ENCODE assay signal across 12 mouse cellular contexts in the genomic region with DNA sequence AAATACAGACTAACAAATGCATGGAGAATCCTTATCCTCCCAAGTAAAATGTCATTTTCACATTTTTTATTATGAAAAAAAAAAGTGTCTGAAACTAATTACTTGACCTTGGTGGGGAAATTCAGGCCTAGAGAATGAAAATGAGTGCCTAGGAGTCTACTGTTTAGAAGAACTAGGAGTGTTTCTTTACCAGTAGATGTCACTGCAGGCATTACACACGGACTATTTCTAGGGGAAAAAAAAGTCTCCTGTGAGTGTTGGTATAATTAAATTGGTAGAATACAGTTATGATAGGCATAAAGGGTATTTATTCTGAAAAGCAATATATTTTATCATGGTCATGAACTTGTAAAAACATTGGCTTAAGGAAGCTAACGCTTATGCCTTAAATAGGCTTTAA. TPM values are rescaled to one million over a fixed set of nuclear protein-coding genes. Genes with fewer than 3 reads are reported as not detected.
DNase-seq lines count a peak whose midpoint lies in the region; ATAC-seq and TF ChIP-seq lines count a peak whose summit lies in the region.
"Had no signal": no experiment of that assay in that cellular context is flagged by ENCODE, and none has a peak within 500 bp of the region (broad histone marks: within the 10 kb centered on the region; RNA-seq: fewer than 3 reads in every experiment).

No protein-coding gene starts in this region.

- TF ChIP-seq EP300 in heart, adult 2 months (IDR thresholded peaks at IDR 0.05; ENCODE audit: insufficient read depth, low read depth, low read length) = no peak

- intact Hi-C loops in heart, adult 2 months (cut with DNase I) = loop anchor here (2.0 to 5.0 kb wide), 2 partner anchors 1044 to 1117 kb away; no protein-coding TSS in a partner anchor
- intact Hi-C loops in heart, postnatal 36 days (cut with DNase I) = loop anchor here (2.0 to 5.0 kb wide), 3 partner anchors 1044 to 1119 kb away; no protein-coding TSS in a partner anchor

- WGBS in heart, adult 2 months = 41% methylated on average over 2 of the region's 2 CpGs
- 37% methylated on average over 2 of the region's 2 CpGs for WGBS in limb, embryonic 13.5 days
- WGBS in limb, embryonic 10.5 days = 54% methylated on average over 2 of the region's 2 CpGs

- H3K4me1 ChIP-seq in heart, adult 2 months (ENCODE audit: control insufficient read depth, insufficient read depth, low read length) = no peaks in the 10 kb centered on the region
- H3K4me1 ChIP-seq in limb, embryonic 13.5 days = peaks cover 7% of the 10 kb centered on the region; the same call in 1 of the 2 replicates
- H3K4me1 ChIP-seq in limb, embryonic 10.5 days = no peaks in the 10 kb centered on the region
- H3K4me1 ChIP-seq: embryonic facial prominence, embryonic 12.5 days; megakaryocyte, embryonic 14.5 days had no signal

- no peak for DNase-seq in heart, adult 2 months
- no peak for DNase-seq in heart, postnatal 36 days
- DNase-seq in limb, embryonic 10.5 days (ENCODE audit: low spot score) = no peak
- DNase-seq in Muller cell, postnatal 12 days (ENCODE audit: inconsistent ontology term) = peak; percentile 53
- DNase-seq in embryo, embryonic 11 days = peak; percentile 56
- DNase-seq in thymus, postnatal 14 days = no peak
- no peak for DNase-seq in right cerebral cortex, postnatal 36 days (ENCODE audit: low spot score in 2 of 2)
- DNase-seq: adrenal gland, postnatal 14 days had no signal

- no peak overlapping the region for H3K9ac ChIP-seq in heart, adult 2 months (ENCODE audit: low read depth, low read length)
- H3K9ac ChIP-seq in limb, embryonic 13.5 days = no peak overlapping the region
- H3K9ac ChIP-seq: embryonic facial prominence, embryonic 12.5 days had no signal

- TF ChIP-seq POLR2A in heart, adult 2 months (IDR thresholded peaks at IDR 0.05; ENCODE audit: insufficient read depth, low read depth, low read length) = no peak

- H3K36me3 ChIP-seq in heart, adult 2 months (ENCODE audit: control insufficient read depth, insufficient read depth, low read length) = no peaks in the 10 kb centered on the region
- H3K36me3 ChIP-seq in limb, embryonic 13.5 days = no peaks in the 10 kb centered on the region
- no peaks in the 10 kb centered on the region for H3K36me3 ChIP-seq in limb, embryonic 10.5 days
- H3K36me3 ChIP-seq: embryonic facial prominence, embryonic 12.5 days had no signal

- no peak overlapping the region for H3K27ac ChIP-seq in heart, adult 2 months
- H3K27ac ChIP-seq in limb, embryonic 13.5 days = no peak overlapping the region
- H3K27ac ChIP-seq in limb, embryonic 10.5 days = no peak overlapping the region
- H3K27ac ChIP-seq: embryonic facial prominence, embryonic 12.5 days had no signal

- peak; percentile 78 for TF ChIP-seq CTCF in heart, adult 2 months (IDR thresholded peaks at IDR 0.05)

- no peak overlapping the region for H3K4me2 ChIP-seq in limb, embryonic 13.5 days (replicated peaks)
- H3K4me2 ChIP-seq: embryonic facial prominence, embryonic 12.5 days had no signal

- no peaks in the 10 kb centered on the region for H3K79me2 ChIP-seq in heart, adult 2 months (replicated peaks; ENCODE audit: control insufficient read depth, insufficient read depth, low read length)

- peak; percentile 59; the same call in 1 of the 2 replicates for ATAC-seq in limb, embryonic 13.5 days (ENCODE audit: low FRiP score, low read depth)

- H3K4me3 ChIP-seq in heart, adult 2 months = no peak overlapping the region
- H3K4me3 ChIP-seq in limb, embryonic 13.5 days = no peak overlapping the region
- H3K4me3 ChIP-seq in limb, embryonic 10.5 days = no peak overlapping the region
- H3K4me3 ChIP-seq: embryonic facial prominence, embryonic 12.5 days; megakaryocyte, embryonic 14.5 days had no signal

- H3K9me3 ChIP-seq in limb, embryonic 13.5 days = no peaks in the 10 kb centered on the region
- no peaks in the 10 kb centered on the region for H3K9me3 ChIP-seq in limb, embryonic 10.5 days (replicated peaks)
- H3K9me3 ChIP-seq: embryonic facial prominence, embryonic 12.5 days; megakaryocyte, embryonic 14.5 days had no signal

- no peaks in the 10 kb centered on the region for H3K27me3 ChIP-seq in heart, adult 2 months (ENCODE audit: control insufficient read depth, insufficient read depth, low read length)
- no peaks in the 10 kb centered on the region for H3K27me3 ChIP-seq in limb, embryonic 13.5 days
- no peaks in the 10 kb centered on the region for H3K27me3 ChIP-seq in limb, embryonic 10.5 days (ENCODE audit: low read depth, poor library complexity, severe bottlenecking)
- H3K27me3 ChIP-seq: embryonic facial prominence, embryonic 12.5 days; megakaryocyte, embryonic 14.5 days had no signal

RNA-seq across cellular contexts. Expression of gene Mpdz, which starts 55.5 kb away (rescaled TPM):
- 10 to 100 TPM; 57.7 to 59.6 TPM for total RNA-seq in heart, adult 2 months (2021)
- 19.3 and 29.8 TPM in 2 replicates for polyA plus RNA-seq in heart, adult 2 months (2012; rRNA removed)
- 10 to 100 TPM; 53.2 to 55.5 TPM for total RNA-seq in heart, postnatal 36 days (2021)
- polyA plus RNA-seq in limb, embryonic 13.5 days (2015; fragmentation: Nextera tagmentation; extraction: Ambion mirVana) = 42.1 and 45.5 TPM in 2 replicates
- 37.3 and 44.5 TPM in 2 replicates for polyA plus RNA-seq in limb, embryonic 10.5 days (2016; fragmentation: Nextera tagmentation; extraction: Ambion mirVana)
- total RNA-seq: neutrophil, adult 5-6 weeks had no signal

Comparison
In these comparisons a context has a peak if more than half of its experiments do, and no peak if none do; other contexts are left out.
1. DNase-seq: peak in Muller cell, postnatal 12 days (single experiment) and embryo, embryonic 11 days (single experiment); none in heart, adult 2 months (0 of 2), heart, postnatal 36 days (0 of 2), limb, embryonic 10.5 days (single experiment), thymus, postnatal 14 days (single experiment) and right cerebral cortex, postnatal 36 days (0 of 2).